Mouse (Mus musculus) adrenal gland, adult (tissue): ENCODE data around the gene Tpgs1.

Source experiments
- DNase-seq, 2 experiments: peaks; one replicate each; pipeline ENCODE4 v3.0.0; 2022 to 2023; ENCODE audit warnings: low spot score in 1 of 2; ENCODE audit not compliant: inconsistent age in 2 of 2

Gene Tpgs1

GRCm38 (mm10) chr10:79666493-79666892, 2.7 kb upstream of the Tpgs1 start:
- DNase-seq, result peak in 1 of 2 experiments; percentile 26

- peak in 1 of 2 experiments; percentile 46 for DNase-seq
Observed at GRCm38 (mm10) chr10:79668076-79668475, 1.1 kb upstream of the Tpgs1 start.

DNA sequence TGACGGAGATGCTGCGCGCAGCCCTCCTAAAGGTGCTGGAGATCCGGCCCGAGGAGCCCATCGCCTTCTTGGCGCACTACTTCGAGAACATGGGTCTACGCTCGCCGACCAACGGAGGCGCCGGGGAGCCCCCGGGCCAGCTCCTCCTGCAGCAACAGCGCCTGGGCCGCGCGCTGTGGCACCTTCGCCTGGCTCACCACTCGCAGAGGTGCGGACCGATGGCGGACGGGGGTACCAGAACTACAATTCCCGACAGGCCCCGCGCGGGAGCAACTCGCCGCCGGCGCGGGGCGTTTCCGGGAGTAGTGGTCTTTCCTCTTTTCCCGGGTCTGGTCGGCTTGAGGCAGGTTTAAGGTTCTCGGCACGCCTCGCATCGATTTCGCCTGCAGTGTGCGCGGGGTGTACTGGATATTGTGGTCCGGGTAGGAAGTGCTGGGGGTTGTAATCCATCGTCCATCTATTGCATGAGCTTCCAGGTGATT, 448 bp downstream of the Tpgs1 start:
- DNase-seq, result peak; percentile 80 to 91

- peak in 1 of 2 experiments; percentile 58 for DNase-seq
Observed at GRCm38 (mm10) chr10:79670071-79670888, 1.1 kb downstream of the Tpgs1 start.

DNA sequence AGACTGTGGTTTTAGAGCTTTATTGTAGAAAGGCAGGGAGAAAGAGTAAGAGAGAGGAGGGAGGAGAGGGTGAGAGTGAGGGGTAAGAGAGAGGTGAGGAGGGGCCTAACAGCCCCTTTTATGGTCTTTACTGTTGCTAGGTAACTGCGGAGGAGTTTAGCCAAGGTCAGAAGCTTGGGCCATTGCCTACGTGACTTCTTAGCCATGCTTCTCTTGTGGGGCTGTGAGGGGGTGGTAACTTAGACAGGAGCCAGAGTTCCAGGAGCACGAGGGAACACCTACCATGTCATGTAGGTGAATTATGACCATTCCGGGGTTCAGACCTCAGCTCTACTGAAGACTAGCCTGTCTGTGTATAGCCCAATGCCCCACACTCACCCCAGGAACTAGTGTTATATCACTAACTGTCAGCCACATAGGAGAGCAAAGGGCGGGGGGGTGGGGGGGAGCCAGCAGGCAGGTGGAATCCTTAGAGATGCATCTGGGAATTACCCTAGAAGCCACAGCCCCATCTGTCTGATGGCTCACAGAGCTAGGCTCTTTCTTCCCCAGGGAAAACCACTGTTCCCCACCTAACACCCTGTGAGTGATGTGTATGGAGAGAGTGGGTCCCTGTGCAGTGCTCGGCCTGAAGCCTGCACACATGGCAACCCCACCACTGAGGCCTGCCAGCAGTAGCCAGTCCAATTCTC, 2.4 kb downstream of the Tpgs1 start:
- DNase-seq, result peak in 1 of 2 experiments; percentile 18

- DNase-seq, result peak in 1 of 2 experiments; percentile 26
Observed at GRCm38 (mm10) chr10:79672088-79672455, 2.9 kb downstream of the Tpgs1 start.

DNA sequence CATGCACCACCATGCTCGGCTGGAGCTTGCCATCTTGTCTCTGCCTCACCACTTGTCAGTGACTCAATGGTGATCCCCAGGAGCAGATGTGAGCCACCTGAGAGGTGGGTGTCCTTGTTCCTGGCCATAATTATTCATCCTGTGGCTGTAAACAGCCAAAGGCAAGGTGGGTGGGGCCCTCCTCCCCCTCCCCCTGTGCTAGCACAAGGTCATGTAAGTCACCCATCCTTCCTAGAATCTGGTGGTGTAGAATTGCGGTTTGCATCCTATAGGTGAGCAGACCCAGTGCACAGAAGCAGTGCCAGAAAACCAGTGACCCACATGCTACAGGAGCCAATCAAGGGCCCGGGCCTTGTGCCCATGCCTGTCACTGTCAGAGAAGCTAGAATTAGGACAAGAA, 3.9 kb downstream of the Tpgs1 start:
- peak in 1 of 2 experiments; percentile 26 for DNase-seq

- DNase-seq, result peak in 1 of 2 experiments; percentile 32
Observed at GRCm38 (mm10) chr10:79675346-79676035, 6.3 kb downstream of the Tpgs1 start.

- DNase-seq, result peak in 1 of 2 experiments; percentile 76
Observed at GRCm38 (mm10) chr10:79680606-79681495, 11.7 kb downstream of the Tpgs1 start.

- peak; percentile 100 for DNase-seq
Observed at GRCm38 (mm10) chr10:79681591-79682245, 12.5 kb downstream of the Tpgs1 start, which contains the start of gene Cdc34. Cdc34 (plus strand) TSS chr10:79682195.

DNA sequence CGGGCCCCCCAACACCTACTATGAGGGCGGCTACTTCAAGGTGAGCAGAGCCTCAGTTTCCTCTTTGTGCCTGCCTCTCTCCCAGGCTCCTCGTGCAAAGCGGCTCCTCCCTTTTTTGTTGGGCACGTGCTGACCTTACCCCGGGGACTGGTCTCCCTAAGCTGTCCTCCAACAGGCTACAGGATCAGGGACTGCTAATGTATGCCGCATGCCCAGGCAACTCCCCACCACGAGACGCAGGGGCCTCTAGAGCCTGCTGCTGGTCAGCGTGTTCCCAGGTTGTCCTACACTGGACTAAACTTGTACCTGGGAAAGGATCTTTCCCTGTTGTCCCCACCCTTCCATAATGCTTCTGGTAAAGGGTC, 13.4 kb downstream of the Tpgs1 start:
- peak; percentile 66 to 82 for DNase-seq

DNA sequence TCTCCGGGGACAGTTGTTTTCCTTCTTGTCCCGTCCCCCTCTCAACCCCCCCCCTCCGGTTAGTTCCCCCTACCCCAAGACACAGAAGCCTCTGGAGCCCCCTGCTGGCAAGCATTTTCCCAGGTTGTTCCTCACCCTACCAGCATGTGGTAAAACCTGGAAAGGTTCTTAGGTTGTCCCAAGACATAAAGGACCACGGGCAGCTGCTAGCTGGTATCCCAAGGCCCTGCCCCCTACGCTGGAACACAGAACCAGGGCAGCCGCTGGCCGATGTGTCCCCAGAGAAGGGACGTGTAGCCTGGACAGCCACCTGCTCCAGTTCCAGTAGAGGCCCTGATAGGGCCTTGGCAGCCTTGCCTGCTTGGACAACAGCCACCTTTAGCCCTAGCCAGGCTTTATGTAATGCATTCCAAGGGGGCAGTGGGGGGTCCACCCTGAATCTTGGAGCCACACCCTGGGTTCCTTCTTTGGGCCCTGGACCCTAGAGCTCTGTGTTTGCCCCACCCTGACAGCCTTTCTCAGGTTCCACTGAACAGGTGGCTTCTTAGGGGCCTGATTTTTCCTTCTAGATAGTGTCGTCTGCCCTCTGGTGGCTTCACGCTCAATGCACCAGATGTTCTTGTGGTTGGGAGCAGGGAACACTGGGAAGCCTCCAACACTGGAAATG, 13.9 kb downstream of the Tpgs1 start:
- DNase-seq, result peak; percentile 71 to 89

DNA sequence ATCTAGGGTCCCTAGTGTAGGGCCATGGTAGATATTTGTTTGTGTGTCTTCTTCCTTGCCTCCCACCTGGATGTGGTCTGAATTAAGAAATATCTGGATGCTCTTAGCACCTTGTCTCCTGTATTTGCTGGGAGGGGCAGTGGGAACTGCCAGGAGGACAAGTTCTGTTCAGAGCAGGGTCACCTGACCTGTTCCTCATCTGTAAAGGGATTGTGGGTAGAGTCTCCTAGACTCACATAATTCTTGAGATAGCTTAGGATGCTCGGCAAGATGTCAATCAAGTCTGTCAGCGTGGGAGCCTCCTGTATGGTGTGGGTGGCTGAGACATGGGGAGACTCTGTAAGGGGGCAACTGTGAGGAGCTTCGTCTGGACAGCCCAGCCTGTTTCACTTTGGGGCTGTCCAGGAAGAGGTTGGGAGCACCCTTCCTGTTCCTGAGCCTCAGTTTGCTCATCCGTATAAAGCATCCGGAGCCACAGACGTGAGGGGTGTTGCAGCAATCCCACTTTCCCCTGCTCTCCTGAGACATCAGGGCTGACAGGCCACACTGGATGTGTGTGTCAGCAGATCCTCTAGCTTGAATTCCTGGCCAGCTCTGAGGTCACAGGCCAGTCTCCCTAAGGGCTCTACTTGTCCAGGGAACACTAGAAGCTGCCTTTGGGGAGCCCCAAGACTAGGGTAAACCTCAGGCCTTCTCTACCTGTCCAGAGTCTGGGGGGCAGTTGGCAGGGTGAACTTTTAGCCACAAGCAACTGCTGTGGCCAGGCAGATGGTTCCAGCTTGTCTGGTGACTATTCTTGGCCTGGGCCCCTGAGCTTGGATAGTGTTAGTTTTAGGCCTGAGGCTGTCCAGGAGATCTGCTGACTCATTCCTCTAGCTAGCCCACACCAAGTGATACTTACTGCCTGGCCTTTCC, 14.8 kb downstream of the Tpgs1 start:
- peak in 1 of 2 experiments; percentile 76 for DNase-seq

DNA sequence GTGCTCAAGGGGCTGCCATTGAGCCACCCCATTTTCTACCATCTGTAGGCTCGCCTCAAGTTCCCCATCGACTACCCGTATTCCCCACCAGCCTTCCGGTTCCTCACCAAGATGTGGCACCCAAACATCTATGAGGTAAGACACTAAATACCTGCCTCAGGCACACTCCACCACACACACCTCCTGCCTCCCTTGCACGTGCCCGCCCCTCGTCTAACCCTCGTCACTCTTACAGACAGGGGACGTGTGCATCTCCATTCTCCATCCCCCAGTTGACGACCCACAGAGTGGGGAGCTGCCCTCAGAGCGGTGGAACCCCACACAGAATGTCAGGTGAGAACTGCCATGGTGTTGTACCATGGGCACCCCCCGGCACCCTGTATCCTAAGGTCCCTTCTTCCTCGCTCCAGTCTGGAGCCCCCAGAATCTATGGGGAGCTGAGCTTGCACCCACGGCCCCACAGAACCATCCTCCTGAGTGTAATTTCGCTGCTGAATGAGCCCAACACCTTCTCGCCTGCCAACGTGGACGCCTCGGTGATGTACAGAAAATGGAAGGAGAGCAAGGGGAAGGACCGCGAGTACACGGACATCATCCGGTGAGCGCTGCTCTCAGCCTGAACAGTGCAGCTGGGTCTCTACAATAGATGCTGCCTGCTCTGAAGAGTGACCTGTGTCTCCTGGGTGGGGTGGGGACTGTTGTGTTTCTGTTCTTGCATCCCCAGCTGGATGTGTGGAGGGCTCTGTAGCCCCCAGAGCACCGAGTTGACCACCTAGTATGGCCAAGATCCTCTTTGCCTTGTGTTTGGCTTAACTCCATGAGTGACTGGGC, 15.8 kb downstream of the Tpgs1 start:
- DNase-seq, result no peak

GRCm38 (mm10) chr10:79686219-79686618, 17.1 kb downstream of the Tpgs1 start:
- no peak for DNase-seq

GRCm38 (mm10) chr10:79686691-79687090, 17.5 kb downstream of the Tpgs1 start:
- peak in 1 of 2 experiments; percentile 51 for DNase-seq

- no peak for DNase-seq
Observed at GRCm38 (mm10) chr10:79687513-79687912, 18.3 kb downstream of the Tpgs1 start.
